Mouse (Mus musculus): ENCODE results near the gene Bdkrb2. TPM values are rescaled to one million over a fixed set of nuclear protein-coding genes. Genes with fewer than 3 reads are reported as not detected.

Bdkrb2 gene
- total RNA-seq (2015; ENCODE audit: low replicate concordance) = not detected in 2 replicates
- total RNA-seq (2017; ENCODE audit: low replicate concordance) = not detected in 2 replicates

DNA sequence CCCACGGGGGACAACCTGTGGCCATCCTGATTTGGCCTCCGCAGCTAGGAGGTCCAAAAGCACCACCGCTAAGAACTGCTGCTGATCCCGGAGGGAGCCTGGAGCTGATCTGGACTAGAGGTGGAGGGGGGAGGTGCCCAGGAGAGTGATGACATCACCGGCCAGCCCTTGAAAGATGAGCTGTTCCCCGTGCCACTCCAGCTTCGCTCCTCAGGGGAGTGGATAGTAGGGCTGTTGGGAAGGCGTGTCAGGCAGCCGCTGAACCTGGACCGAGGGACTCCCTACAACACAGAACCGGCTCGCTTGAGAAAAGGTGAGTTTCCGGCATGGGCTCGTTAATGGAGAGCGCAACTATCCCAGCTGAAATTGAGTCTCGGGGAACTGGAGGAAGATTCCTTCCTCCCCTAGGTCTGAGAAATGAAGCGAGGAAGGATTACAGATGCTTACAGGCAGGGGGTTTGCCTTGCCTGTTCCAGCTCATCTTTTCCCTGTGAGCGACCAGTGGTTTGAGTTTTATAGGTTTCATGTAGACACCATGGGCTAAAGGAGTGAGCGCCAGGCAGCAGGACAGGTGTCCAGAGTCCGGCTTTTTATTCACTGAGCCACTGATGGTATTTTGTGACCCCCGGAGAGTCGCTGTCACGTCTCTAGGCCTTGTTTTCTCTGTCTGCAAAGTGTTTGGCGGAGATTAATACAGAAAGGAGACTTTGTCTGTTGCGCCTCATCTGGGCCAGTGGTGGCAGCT lies at the start of gene Bdkrb2:
TSS of gene Bdkrb2 (plus strand) at position 291 of the 745 bp plus-strand sequence.
- ATAC-seq (replicated peaks; ENCODE audit: low FRiP score, poor library complexity, severe bottlenecking) = no peak

DNA sequence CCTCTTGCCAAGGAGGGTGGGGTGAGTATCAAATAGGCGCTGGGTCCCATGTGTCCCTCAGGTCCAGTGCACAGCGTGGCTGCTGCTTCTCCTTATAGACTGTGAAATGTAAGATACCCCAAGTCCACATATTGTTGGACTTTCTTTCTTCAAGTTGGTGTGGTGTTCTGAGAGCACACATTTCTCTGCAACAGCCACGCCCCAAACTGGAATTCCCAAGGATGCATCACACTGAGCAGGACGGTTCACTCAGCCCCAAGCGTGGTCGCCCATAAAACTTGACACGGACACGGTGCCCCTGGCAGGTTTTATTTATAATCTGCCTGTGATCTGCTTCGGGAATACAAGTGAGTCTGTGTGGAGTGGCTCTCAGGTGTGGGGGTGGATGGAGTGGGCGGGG lies 48.9 kb upstream of the Bdkrb2 start:
- ATAC-seq (replicated peaks; ENCODE audit: low FRiP score, poor library complexity, severe bottlenecking) = no peak

DNA sequence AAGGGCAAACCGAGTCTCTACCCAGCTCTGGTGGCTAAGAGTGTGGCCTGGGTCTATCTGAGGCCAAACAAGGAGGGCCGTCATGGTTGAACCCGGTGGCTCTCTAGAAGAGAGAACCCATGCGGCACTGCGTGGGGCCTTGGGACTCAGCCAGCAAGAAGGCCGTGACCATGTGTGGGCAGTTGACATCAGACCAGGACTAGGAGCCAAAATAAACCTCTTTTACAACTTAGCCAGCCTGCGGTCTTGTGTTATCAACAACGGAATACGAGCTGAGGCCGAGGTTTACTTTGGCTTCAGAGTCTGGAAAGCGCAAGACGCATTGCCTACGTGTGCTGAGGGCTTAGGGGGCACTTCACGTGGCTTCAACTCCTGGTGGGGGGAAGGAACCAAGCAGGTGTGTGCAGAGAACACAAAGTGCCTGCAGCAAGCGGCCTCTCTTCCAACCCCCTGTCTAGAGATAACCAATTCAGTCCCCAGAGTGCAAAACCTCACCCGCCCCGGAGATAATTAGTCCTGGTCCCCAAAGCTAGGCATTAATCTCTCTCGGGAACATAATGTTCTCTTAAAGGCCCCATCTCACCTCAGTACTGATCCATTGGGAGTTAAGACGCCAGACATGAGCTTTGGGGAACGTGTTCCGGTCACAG lies 45.9 kb upstream of the Bdkrb2 start:
- ATAC-seq (replicated peaks; ENCODE audit: low FRiP score, poor library complexity, severe bottlenecking) = no peak

DNA sequence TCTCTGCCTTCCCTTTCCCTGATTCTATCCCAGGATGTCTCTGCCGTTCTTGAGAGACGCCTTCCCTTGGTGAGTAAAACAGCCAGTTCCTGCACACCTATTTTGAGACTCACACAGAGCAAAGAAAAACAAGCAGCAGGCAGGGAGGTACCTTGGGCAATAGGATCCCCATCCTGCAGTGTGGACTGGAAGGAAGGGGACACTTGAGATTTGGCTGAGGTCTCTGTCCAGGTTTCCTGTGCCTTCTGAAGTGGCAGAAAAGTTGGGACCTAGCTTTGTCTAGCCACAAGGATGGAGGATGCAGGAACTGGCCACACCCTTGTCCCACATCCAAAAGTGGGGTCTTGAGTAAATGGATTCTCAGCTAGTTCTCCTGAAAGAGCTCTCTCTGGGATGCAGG lies 43.2 kb upstream of the Bdkrb2 start:
- ATAC-seq (replicated peaks; ENCODE audit: low FRiP score, poor library complexity, severe bottlenecking) = no peak

DNA sequence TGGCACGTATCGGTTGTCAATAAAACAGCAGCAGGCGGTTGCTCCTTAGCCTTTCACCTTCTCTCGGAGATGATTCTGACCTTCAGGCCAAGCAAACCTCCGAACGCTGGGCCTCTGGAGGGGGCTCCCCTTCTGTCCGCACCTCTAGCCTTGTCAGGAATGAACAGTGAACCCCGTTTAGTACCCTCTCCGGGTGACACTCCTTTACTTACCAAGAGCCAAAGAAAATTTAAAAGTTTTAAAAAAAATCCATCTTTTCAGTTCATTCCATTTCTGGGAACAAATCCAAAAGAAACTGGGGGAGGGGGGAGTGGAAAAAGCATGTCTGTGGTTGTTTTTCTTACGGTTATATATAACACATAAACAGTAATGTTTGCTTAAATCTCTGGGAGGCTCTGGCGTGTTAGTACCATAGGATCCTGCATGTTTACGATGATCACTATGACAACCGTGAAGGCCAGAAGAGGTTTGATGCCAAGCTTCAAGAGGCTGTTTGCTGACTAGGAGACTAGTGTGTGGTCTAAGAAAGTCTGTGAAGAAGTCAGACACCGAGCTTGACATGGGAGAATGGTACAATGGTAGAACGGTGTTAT lies 41.8 kb upstream of the Bdkrb2 start:
- no peak for ATAC-seq (replicated peaks; ENCODE audit: low FRiP score, poor library complexity, severe bottlenecking)

DNA sequence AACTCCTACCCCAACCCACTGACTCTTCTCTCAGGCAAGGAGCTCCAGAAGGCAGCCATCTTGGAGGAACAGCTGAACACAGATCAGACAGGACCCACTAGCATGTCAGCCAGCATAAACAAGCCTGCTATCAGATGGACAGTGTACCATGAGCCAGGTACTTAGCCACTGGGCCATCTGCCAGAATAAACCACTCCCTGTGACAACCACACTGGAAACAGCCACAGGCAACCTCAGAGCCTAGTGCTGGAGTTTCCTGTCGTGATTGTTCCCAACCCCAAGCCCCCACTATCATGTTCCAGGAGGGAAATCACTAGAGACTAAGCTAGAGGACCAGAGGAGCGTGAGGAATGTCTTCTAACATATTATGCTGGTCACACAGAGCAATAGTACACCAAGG lies 39.3 kb upstream of the Bdkrb2 start:
- no peak for ATAC-seq (replicated peaks; ENCODE audit: low FRiP score, poor library complexity, severe bottlenecking)

DNA sequence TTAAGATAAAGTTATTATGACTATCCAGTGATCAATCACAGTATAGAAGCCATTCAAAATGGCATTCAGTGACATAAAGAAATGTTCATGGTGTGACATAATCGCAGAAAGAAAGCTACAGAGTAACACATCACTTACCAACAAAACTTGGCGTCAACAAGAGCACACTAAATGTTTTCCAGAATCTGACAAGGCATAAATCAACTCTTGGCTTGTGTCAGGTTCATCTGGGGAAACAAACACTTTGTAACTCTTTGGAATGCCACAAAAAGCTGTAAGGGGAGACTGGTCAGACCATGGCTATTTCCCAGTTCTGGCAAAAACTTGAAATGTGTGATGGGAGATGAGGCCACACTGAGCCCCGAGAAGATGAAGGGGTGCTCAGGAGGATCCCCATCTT lies 36.8 kb upstream of the Bdkrb2 start:
- ATAC-seq (replicated peaks; ENCODE audit: low FRiP score, poor library complexity, severe bottlenecking) = no peak

DNA sequence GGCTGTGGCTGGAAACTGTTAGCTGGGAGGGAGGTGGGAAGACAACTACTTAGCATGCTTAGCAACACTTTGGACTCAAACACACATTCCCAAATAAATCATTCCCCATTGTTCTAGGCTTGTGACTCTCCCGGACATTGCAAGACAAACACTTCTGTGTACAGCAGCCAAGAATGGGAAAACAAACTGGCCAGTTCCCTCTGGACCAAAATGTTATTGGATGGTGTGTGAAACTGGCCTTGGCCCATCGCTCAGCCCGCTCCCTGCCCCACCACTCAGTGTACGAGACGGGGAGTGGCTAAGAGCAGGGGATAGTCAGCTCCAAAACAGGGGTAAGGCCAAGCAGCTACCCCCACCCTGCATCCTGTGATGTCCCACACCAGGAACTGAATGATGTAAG lies 36.2 kb upstream of the Bdkrb2 start:
- no peak for ATAC-seq (replicated peaks; ENCODE audit: low FRiP score, poor library complexity, severe bottlenecking)

DNA sequence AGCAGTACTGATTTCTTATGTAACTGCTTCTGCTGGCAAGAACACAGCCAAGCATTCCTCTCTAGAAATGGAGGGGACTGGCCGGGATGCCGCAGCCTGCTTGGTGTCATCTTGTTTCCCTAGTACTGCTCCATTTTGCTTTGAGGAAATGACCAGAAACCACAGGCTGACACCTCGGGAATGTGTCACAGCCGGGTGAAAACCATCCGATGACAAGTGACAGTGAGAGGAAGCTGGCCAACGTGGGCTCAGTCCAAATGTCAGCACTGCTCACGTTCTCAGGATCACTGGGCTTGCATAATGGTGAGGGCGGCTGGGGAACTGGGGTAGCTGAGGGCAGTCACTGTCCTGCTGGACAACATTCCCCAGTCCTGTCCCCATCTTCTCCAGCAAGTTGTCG lies 33.5 kb upstream of the Bdkrb2 start:
- no peak for ATAC-seq (replicated peaks; ENCODE audit: low FRiP score, poor library complexity, severe bottlenecking)

DNA sequence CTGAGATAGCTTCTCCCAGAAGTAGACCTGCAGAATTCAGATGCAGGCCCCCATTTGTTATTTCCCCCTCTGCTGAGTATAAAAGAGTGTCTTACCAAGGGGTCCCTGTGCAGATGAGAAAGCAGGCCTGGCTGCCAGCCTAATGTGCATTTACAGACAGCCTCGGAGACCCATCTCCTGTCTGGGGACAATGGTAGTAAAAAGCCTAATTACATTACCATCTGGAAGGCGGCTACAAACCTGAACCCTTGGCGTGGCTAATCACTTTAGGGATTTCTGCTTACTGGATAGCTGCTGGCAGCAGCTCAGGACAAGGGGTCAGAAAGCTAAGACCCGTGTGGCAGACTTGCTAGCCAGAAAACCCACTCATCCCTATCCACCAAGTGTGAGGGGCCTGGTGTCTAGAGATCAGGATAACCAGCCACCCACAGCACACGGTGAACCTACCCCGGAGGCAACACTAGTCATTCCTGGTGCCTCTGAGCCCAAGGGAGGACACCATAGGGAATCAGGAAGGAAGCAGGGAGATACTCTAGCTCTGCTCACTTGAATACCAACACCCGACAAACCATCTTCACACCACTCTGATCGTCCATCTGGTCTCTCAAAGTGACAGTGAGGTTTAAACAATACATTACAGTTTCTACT lies 31.2 kb upstream of the Bdkrb2 start:
- no peak for ATAC-seq (replicated peaks; ENCODE audit: low FRiP score, poor library complexity, severe bottlenecking)

DNA sequence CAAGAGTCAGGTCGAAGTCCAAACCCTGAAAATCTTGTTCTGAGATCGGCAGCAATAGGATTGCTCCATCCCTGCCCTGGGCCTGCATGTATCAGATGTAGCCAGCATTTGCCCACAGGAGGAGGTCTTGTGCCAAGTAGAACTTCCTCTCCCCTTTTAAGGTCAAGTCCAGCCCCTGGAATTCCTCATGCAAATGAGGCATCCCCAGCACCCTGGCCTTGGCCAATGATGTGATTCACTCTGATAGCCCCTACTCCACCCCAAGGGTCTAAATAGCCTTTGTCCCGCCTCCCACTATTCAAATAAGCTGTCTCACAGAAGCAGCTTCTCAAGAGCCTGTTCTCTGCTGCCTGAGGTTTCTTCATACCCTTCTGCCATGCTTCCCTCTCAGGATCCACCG lies 28.2 kb upstream of the Bdkrb2 start:
- ATAC-seq (replicated peaks; ENCODE audit: low FRiP score, poor library complexity, severe bottlenecking) = no peak

DNA sequence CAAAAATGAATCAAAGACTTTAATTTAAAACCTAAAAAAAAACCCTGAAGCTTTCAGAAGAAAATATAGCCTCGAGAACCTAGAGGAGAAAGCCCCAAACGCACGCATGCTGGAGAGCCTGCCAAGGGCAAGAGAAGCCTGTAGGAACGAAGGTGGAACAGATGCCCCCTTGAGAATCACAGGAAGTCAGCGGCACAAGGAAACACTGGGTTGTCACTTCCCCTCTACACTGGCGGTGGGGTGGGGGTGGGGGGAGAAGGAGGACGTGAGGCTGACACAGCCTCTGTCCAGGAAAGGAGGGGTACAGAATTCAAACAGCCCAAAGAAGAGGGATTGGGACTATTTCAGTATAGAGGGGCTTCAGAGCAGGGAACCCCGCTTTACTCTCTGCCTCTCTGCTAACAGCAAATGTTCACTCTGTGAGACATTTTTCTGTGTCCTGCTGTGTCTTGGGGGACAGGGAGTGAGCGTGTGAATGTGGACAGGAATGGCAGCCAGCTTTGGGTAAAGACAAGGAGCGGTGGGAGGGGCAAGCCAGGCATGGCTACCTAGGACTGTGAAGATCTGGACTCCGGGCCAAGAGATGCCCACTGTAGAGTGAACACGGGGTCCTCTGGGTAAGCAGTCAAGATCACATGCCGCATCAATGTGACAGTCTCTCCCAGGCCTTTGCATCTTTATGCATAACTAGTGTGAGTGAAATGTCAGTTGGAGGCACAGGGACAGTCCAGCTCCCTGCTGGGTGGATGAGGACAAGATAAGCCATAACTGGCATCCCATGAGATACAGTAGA lies 26.9 kb upstream of the Bdkrb2 start:
- ATAC-seq (replicated peaks; ENCODE audit: low FRiP score, poor library complexity, severe bottlenecking) = no peak

DNA sequence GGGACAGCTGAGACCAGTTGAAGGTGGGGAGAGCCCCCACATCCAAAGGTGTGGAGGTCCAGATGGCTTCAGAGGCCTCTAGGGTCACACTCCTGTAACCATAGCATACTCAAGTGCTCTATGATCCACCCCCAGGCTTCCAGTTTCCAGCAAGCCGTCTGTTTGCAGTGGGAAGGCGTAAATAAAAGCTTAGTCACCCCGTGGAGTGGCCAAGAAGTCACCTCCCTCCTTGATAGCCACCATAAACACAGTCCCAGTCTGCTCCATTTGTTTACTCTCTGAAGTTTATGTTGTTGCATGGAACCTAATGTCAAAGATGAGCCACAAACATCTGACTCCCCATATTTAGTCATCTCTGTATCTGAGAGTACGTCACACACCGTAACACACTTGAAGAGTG lies 25.9 kb upstream of the Bdkrb2 start:
- no peak for ATAC-seq (replicated peaks; ENCODE audit: low FRiP score, poor library complexity, severe bottlenecking)

DNA sequence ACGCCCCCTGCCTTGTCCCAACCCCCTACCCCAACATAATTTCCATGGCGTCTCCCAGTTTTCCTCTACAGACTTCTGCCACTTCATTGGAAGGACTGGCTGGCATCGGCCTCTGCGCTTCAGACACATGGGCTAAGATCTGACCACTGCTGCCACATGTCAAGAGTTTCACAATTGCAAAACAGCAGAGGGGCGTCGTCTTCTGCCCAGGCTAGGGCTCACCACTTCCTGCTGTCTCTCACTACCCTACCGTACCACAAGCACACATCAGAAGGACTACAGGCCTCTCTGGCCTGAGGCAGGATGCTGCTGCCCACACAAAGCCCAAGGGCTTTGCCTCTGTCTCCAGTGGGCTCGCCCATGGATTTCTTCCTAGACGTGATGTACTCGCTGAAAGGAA lies 23.4 kb upstream of the Bdkrb2 start:
- ATAC-seq (replicated peaks; ENCODE audit: low FRiP score, poor library complexity, severe bottlenecking) = no peak

DNA sequence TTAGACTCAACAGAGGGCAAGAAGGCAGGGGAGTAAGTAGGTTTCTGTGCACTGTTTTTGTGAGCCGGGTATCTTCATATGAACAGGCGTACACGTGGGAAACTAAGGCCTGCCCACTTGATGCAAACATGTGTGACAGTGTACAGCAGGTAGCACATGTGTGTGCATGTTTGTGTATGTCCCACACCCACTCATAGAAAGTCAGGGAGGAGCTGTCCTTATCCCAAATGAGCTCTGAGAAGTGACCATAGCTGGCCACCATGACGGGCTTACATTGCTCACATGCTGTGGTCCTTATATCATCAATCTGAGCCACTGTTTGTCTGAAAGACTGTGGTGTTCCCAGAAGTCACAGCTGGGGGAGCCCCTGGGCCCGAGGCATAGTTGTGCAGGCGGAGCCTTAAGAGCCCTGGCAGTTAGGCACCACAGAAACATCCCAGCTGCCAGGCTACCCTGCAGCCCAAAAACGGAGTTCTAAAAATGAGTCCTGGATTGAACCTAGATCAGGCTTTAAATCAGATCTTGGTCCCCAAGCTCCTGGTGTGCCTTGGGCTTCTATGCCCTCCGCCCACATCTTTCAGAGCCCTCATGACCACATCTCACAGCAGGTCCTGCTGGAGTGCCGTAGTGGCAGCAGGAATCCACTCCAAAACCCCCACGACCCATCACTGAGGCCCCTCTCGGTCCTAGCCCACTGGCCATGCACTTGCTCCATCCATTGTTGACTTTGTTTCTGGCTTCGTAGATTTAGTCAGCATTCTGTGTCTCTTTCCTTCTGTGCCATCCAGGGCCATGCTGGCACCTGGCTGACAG lies 21.2 kb upstream of the Bdkrb2 start:
- no peak for ATAC-seq (replicated peaks; ENCODE audit: low FRiP score, poor library complexity, severe bottlenecking)

DNA sequence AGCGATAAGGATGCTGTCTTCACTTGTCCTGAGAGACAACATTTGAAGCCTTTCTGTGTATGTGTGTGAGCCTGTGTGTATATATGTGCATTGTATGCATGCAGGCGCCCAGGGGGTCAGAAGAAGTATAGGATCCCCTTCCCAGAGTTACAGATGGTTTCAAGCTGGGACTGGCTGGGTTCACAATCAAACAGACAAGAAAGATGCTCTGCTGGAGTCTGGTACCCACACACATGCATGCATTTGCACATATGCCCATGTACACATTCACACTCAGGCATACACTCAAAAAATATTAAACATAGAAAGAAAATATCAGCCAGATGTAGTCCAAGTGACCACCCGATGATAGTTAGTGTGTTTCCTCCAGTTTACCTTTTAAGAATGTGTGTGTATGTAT lies 20.5 kb upstream of the Bdkrb2 start:
- ATAC-seq (replicated peaks; ENCODE audit: low FRiP score, poor library complexity, severe bottlenecking) = no peak

DNA sequence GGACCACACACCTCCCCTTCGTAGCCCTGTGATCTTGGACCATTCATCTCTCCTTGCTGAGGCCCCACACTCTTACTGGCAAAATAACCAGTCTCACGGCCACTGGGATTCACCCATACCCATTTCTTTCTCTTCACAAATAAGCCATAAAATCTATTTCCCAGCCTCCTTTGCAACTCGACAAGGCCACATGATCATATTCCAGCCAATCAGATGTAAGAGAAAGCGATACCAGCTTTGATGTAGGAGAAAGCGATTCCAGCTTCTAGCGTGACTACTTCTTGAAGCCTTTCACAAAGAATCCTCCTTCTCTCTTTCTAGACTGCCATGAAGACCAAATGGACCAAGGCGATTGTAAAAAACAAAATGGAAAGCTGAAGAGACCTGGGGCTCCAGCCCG lies 19.9 kb upstream of the Bdkrb2 start:
- ATAC-seq (replicated peaks; ENCODE audit: low FRiP score, poor library complexity, severe bottlenecking) = no peak

DNA sequence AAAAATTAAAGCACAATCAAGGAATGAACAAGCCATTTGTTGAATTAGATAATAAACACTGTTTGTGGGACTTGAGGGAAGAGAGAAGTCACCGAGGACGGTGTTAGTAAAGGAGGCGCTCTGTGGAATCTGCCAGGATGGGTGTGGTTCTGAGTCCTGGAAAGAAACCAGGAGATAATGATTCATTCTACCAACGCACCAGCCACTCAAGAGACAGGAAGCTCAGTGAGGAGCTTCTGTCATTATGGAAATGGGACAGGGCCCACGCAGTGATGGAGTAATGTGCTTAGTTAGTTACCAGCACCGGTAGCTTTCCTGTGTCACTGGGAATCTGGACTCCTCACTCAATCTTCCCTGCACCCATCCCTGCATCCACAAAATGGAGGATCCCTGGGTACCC lies 19.3 kb upstream of the Bdkrb2 start:
- no peak for ATAC-seq (replicated peaks; ENCODE audit: low FRiP score, poor library complexity, severe bottlenecking)

DNA sequence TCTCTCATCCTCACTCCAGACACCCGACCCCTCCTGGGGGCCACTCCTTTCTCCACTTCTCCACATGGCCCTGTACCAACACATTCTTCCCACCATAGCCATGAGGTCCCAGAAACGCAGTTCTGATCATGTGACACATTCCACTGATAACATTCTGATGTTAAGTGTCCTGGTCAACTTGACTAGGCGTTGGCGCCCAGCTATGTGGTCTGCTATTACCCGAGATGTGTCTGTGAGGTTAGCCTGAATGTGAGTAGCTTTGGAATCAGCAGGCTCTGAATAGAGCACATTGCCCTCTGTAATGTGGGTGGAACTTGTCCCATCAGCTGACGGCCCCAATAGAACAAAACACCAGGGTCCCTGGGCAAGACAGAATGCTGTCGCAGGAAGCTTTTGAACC lies 18.2 kb upstream of the Bdkrb2 start:
- no peak for ATAC-seq (replicated peaks; ENCODE audit: low FRiP score, poor library complexity, severe bottlenecking)
